Mouse (Mus musculus): ENCODE measurements around the gene Gmeb2.

GRCm38 (mm10) chr2:181274639-181275038, 13.2 kb downstream of the Gmeb2 start:
- TF ChIP-seq EP300 (IDR thresholded peaks at IDR 0.05; ENCODE audit: insufficient read depth, low read depth, low read length) (no peak), CTCF (IDR thresholded peaks at IDR 0.05; ENCODE audit: low read depth, low read length) (no peak), POLR2A (IDR thresholded peaks at IDR 0.05; ENCODE audit: insufficient read depth, low read length) (no peak)
